8 mouse cellular contexts compared by ENCODE assay signal in genomic region chr2:31950058-31950871, GRCm38 (mm10). TPM values are rescaled to one million over a fixed set of nuclear protein-coding genes. Genes with fewer than 3 reads are reported as not detected.
DNase-seq lines count a peak whose midpoint lies in the region; ATAC-seq and TF ChIP-seq lines count a peak whose summit lies in the region.

Gene Aif1l (plus strand): TSS chr2:31950139.

- no peaks in the 10 kb centered on the region for H3K9me3 ChIP-seq in MEL (replicated peaks; ENCODE audit: insufficient read depth, low read length)
- H3K9me3 ChIP-seq in forebrain, embryonic 16.5 days (ENCODE audit: control insufficient read depth, low read length) = no peaks in the 10 kb centered on the region
- H3K9me3 ChIP-seq in hindbrain, embryonic 12.5 days (replicated peaks) = no peaks in the 10 kb centered on the region
- no peaks in the 10 kb centered on the region for H3K9me3 ChIP-seq in limb, embryonic 14.5 days (ENCODE audit: control insufficient read depth, low read length)
- no peaks in the 10 kb centered on the region for H3K9me3 ChIP-seq in midbrain, embryonic 13.5 days
- H3K9me3 ChIP-seq in stomach, embryonic 14.5 days (ENCODE audit: control insufficient read depth, low read depth, low read length) = no peaks in the 10 kb centered on the region

- peak; percentile 61 for ATAC-seq in forebrain, embryonic 16.5 days
- peak; percentile 71 for ATAC-seq in hindbrain, embryonic 12.5 days (ENCODE audit: low FRiP score)
- ATAC-seq in limb, embryonic 14.5 days (ENCODE audit: low FRiP score, low read depth) = peak; percentile 84
- ATAC-seq in midbrain, embryonic 13.5 days = peak; percentile 77
- peak; percentile 57 for ATAC-seq in stomach, embryonic 14.5 days (ENCODE audit: insufficient number of reproducible peaks, insufficient read depth, low FRiP score, low read depth)

- TF ChIP-seq EP300 in MEL (IDR thresholded peaks at IDR 0.05; ENCODE audit: low read depth in 1 of 2, low read length in 2 of 2) = no peak

- no peak within 1 kb of the TSS for H3K27ac ChIP-seq in MEL (ENCODE audit: control insufficient read depth, low read depth, low read length)
- H3K27ac ChIP-seq in forebrain, embryonic 16.5 days (ENCODE audit: low read length) = no peak within 1 kb of the TSS; the same call in none of the 2 replicates
- H3K27ac ChIP-seq in hindbrain, embryonic 12.5 days = no peak within 1 kb of the TSS
- H3K27ac ChIP-seq in limb, embryonic 14.5 days (replicated peaks; ENCODE audit: low read depth, low read length) = no peak within 1 kb of the TSS
- H3K27ac ChIP-seq in midbrain, embryonic 13.5 days = no peak within 1 kb of the TSS
- no peak within 1 kb of the TSS for H3K27ac ChIP-seq in stomach, embryonic 14.5 days (ENCODE audit: low read length)

- peak; percentile 17 for DNase-seq in MEL (ENCODE audit: low read depth, low spot score)
- peak; percentile 87 for DNase-seq in adrenal gland, postnatal 14 days
- DNase-seq in limb, embryonic 14.5 days (ENCODE audit: low spot score) = peak; percentile 67
- no peak for DNase-seq in frontal cortex, postnatal 25 days (ENCODE audit: low spot score in 2 of 2)

- no peak for TF ChIP-seq POLR2A in MEL (IDR thresholded peaks at IDR 0.05; ENCODE audit: control insufficient read depth in 1 of 2, insufficient read depth in 1 of 2, low read depth in 1 of 2, low read length in 2 of 2, poor library complexity in 1 of 2)
- TF ChIP-seq POLR2A in limb, embryonic 14.5 days (IDR thresholded peaks at IDR 0.05; ENCODE audit: borderline replicate concordance, extremely low read depth, insufficient read depth, insufficient read length) = no peak

- H3K9ac ChIP-seq in MEL (ENCODE audit: control insufficient read depth, low read depth, low read length, poor library complexity, severe bottlenecking) = no peak within 1 kb of the TSS
- peak within 1 kb of the TSS; percentile 80 for H3K9ac ChIP-seq in forebrain, embryonic 16.5 days (replicated peaks; ENCODE audit: low read depth, low read length)
- peak within 1 kb of the TSS; percentile 74 for H3K9ac ChIP-seq in hindbrain, embryonic 12.5 days
- peak within 1 kb of the TSS; percentile 72 for H3K9ac ChIP-seq in limb, embryonic 14.5 days (ENCODE audit: low read depth, low read length, severe bottlenecking)
- peak within 1 kb of the TSS; percentile 77 for H3K9ac ChIP-seq in midbrain, embryonic 13.5 days (replicated peaks)
- peak within 1 kb of the TSS; percentile 50; the same call in 1 of the 2 replicates for H3K9ac ChIP-seq in stomach, embryonic 14.5 days (replicated peaks; ENCODE audit: low read depth, low read length)

- H3K4me1 ChIP-seq in MEL (ENCODE audit: control insufficient read depth in 1 of 2, insufficient read depth in 2 of 2, low read length in 2 of 2) = no peaks in the 10 kb centered on the region
- peaks cover 29% of the 10 kb centered on the region for H3K4me1 ChIP-seq in forebrain, embryonic 16.5 days (replicated peaks; ENCODE audit: control insufficient read depth, insufficient read depth, low read length)
- H3K4me1 ChIP-seq in hindbrain, embryonic 12.5 days = peaks cover 30% of the 10 kb centered on the region
- H3K4me1 ChIP-seq in limb, embryonic 14.5 days (ENCODE audit: control insufficient read depth, insufficient read depth, low read length) = peaks cover 12% of the 10 kb centered on the region
- peaks cover 25% of the 10 kb centered on the region for H3K4me1 ChIP-seq in midbrain, embryonic 13.5 days (replicated peaks)
- peaks cover 4% of the 10 kb centered on the region; the same call in 1 of the 2 replicates for H3K4me1 ChIP-seq in stomach, embryonic 14.5 days (ENCODE audit: control insufficient read depth, insufficient read depth, low read length)

- TF ChIP-seq CTCF in MEL (IDR thresholded peaks at IDR 0.05 in 2 of 3, conservative IDR thresholded peaks at IDR 0.05 in 1 of 3; ENCODE audit: control insufficient read depth in 1 of 3, insufficient read depth in 1 of 3, low read depth in 2 of 3, low read length in 3 of 3, poor library complexity in 1 of 3, severe bottlenecking in 1 of 3) = peak in 1 of 3 experiments; percentile 15; a peak in 1 of 6 replicates

- peak within 1 kb of the TSS in 1 of 2 experiments; percentile 13; a peak in 1 of 4 replicates for H3K4me3 ChIP-seq in MEL (ENCODE audit: control insufficient read depth in 1 of 2, insufficient read depth in 1 of 2, low read depth in 2 of 2, low read length in 2 of 2)
- peak within 1 kb of the TSS; percentile 88 for H3K4me3 ChIP-seq in forebrain, embryonic 16.5 days (replicated peaks; ENCODE audit: low read length)
- H3K4me3 ChIP-seq in hindbrain, embryonic 12.5 days = peak within 1 kb of the TSS; percentile 67
- peak within 1 kb of the TSS; percentile 72 for H3K4me3 ChIP-seq in limb, embryonic 14.5 days (replicated peaks; ENCODE audit: low read length)
- H3K4me3 ChIP-seq in midbrain, embryonic 13.5 days (replicated peaks) = peak within 1 kb of the TSS; percentile 73
- H3K4me3 ChIP-seq in stomach, embryonic 14.5 days (ENCODE audit: low read depth, low read length) = peak within 1 kb of the TSS; percentile 69

- H3K36me3 ChIP-seq in MEL (ENCODE audit: control insufficient read depth in 1 of 2, insufficient read depth in 2 of 2, low read length in 2 of 2) = no peaks in the 10 kb centered on the region
- H3K36me3 ChIP-seq in forebrain, embryonic 16.5 days (ENCODE audit: control insufficient read depth, insufficient read depth) = no peaks in the 10 kb centered on the region
- 0 out of 2 replicates have a peak, but pooled peaks cover 4% of the 10 kb centered on the region for H3K36me3 ChIP-seq in hindbrain, embryonic 12.5 days
- H3K36me3 ChIP-seq in limb, embryonic 14.5 days (ENCODE audit: control insufficient read depth, insufficient read depth, low read length) = 0 out of 2 replicates have a peak, but pooled peaks cover 4% of the 10 kb centered on the region
- no peaks in the 10 kb centered on the region for H3K36me3 ChIP-seq in midbrain, embryonic 13.5 days
- no peaks in the 10 kb centered on the region for H3K36me3 ChIP-seq in stomach, embryonic 14.5 days (ENCODE audit: control insufficient read depth, insufficient read depth, low read length)

- H3K27me3 ChIP-seq in MEL (ENCODE audit: control insufficient read depth in 1 of 2, insufficient read depth in 2 of 2, low read length in 2 of 2) = peaks cover 7 to 12% of the 10 kb centered on the region in 2 experiments
- no peaks in the 10 kb centered on the region for H3K27me3 ChIP-seq in forebrain, embryonic 16.5 days (replicated peaks; ENCODE audit: control insufficient read depth, insufficient read depth, low read length)
- peaks cover 17% of the 10 kb centered on the region; the same call in 1 of the 2 replicates for H3K27me3 ChIP-seq in hindbrain, embryonic 12.5 days
- no peaks in the 10 kb centered on the region for H3K27me3 ChIP-seq in limb, embryonic 14.5 days (ENCODE audit: control insufficient read depth, insufficient read depth, low read length)
- H3K27me3 ChIP-seq in midbrain, embryonic 13.5 days = peaks cover 20% of the 10 kb centered on the region
- H3K27me3 ChIP-seq in stomach, embryonic 14.5 days (ENCODE audit: control insufficient read depth, insufficient read depth, low read length) = no peaks in the 10 kb centered on the region

- H3K4me2 ChIP-seq in forebrain, embryonic 16.5 days (ENCODE audit: low read length) = peak within 1 kb of the TSS; percentile 97
- H3K4me2 ChIP-seq in hindbrain, embryonic 12.5 days (replicated peaks) = peak within 1 kb of the TSS; percentile 98
- H3K4me2 ChIP-seq in limb, embryonic 14.5 days (replicated peaks; ENCODE audit: low read depth, low read length, severe bottlenecking) = peak within 1 kb of the TSS; percentile 96
- peak within 1 kb of the TSS; percentile 94 for H3K4me2 ChIP-seq in midbrain, embryonic 13.5 days (replicated peaks)
- peak within 1 kb of the TSS; percentile 98 for H3K4me2 ChIP-seq in stomach, embryonic 14.5 days (replicated peaks; ENCODE audit: low read depth, low read length)

- WGBS in forebrain, embryonic 16.5 days = under 1% methylated on average over 66 of the region's 66 CpGs
- WGBS in hindbrain, embryonic 12.5 days = under 1% methylated on average over 66 of the region's 66 CpGs
- under 1% methylated on average over 61 of the region's 66 CpGs for WGBS in limb, embryonic 14.5 days
- 1% methylated on average over 61 of the region's 66 CpGs for WGBS in midbrain, embryonic 13.5 days
- WGBS in stomach, embryonic 14.5 days = under 1% methylated on average over 61 of the region's 66 CpGs

- no peak for TF ChIP-seq RAD21 in MEL (IDR thresholded peaks at IDR 0.05; ENCODE audit: low read depth, low read length)

- no peaks in the 10 kb centered on the region for H3K79me2 ChIP-seq in MEL (ENCODE audit: control insufficient read depth, insufficient read depth, low read length, poor library complexity)

TF ChIP-seq in MEL, 35 proteins besides CTCF, POLR2A, EP300 and RAD21 (continues in another document):
- TF ChIP-seq SMC3 (IDR thresholded peaks at IDR 0.05; ENCODE audit: low read depth, low read length) = no peak
- TF ChIP-seq GABPA (IDR thresholded peaks at IDR 0.05; ENCODE audit: low read depth, low read length) = no peak
- TF ChIP-seq MAX (IDR thresholded peaks at IDR 0.05; ENCODE audit: low read length) = no peak
- TF ChIP-seq MYC (IDR thresholded peaks at IDR 0.05; ENCODE audit: low read depth, low read length) = no peak
- TF ChIP-seq MAZ (IDR thresholded peaks at IDR 0.05; ENCODE audit: low read depth, low read length) = no peak
- TF ChIP-seq GATA1 (IDR thresholded peaks at IDR 0.05; ENCODE audit: low read depth, low read length) = no peak
- TF ChIP-seq POLR2AphosphoS5 (IDR thresholded peaks at IDR 0.05; ENCODE audit: borderline replicate concordance, low read depth, low read length) = no peak
- no peak for TF ChIP-seq HCFC1 (IDR thresholded peaks at IDR 0.05; ENCODE audit: low read depth, low read length)
- no peak for TF ChIP-seq SIN3A (IDR thresholded peaks at IDR 0.05; ENCODE audit: low read length)
- TF ChIP-seq TBP (IDR thresholded peaks at IDR 0.05; ENCODE audit: low read depth, low read length) = no peak
- no peak for TF ChIP-seq BHLHE40 (IDR thresholded peaks at IDR 0.05; ENCODE audit: borderline replicate concordance, low read depth, low read length)
- TF ChIP-seq USF1 (IDR thresholded peaks at IDR 0.05; ENCODE audit: low read depth, low read length) = no peak

RNA-seq across cellular contexts. Expression of gene Aif1l, which starts in this region (rescaled TPM):
- 0.16 and 0.69 TPM in 2 replicates for total RNA-seq in MEL (2012; rRNA removed)
- polyA plus RNA-seq in MEL (2012; ENCODE audit: insufficient read depth in 1 of 2, insufficient read length in 2 of 2, low read depth in 1 of 2, low replicate concordance in 2 of 2, missing spikeins in 1 of 2) = 1 to 10 TPM in 1 of 2 experiments, not detected in 1; 1.9 TPM
- total RNA-seq in adrenal gland, postnatal 14 days (2021) = 8.3 and 10.7 TPM in 2 replicates
- 42.9 and 45.9 TPM in 2 replicates for polyA plus RNA-seq in forebrain, embryonic 16.5 days (2015; fragmentation: Nextera tagmentation; extraction: Ambion mirVana)
- polyA plus RNA-seq in hindbrain, embryonic 12.5 days (2016; fragmentation: Nextera tagmentation; extraction: Ambion mirVana) = 44.1 and 58.0 TPM in 2 replicates
- polyA plus RNA-seq in limb, embryonic 14.5 days (2012; rRNA removed) = 28.2 and 35.4 TPM in 2 replicates
- 32.3 and 44.7 TPM in 2 replicates for polyA plus RNA-seq in limb, embryonic 14.5 days (2014; fragmentation: Nextera tagmentation; extraction: Ambion mirVana)
- 32.1 and 32.6 TPM in 2 replicates for polyA plus RNA-seq in midbrain, embryonic 13.5 days (2015; fragmentation: Nextera tagmentation; extraction: Ambion mirVana)
- 18.2 and 21.4 TPM in 2 replicates for polyA plus RNA-seq in stomach, embryonic 14.5 days (2014; fragmentation: Nextera tagmentation; extraction: Ambion mirVana)

Comparison
In these comparisons a context has a peak if more than half of its experiments do, and no peak if none do; other contexts are left out.
1. DNase-seq: peak in MEL (single experiment), adrenal gland, postnatal 14 days (single experiment) and limb, embryonic 14.5 days (single experiment); none in frontal cortex, postnatal 25 days (0 of 2).
2. Peak in every context shown above with its lines, with median percentiles within 50 percentile points of each other: ATAC-seq and H3K4me2 ChIP-seq.